Mouse (Mus musculus) kidney, embryonic 14.5 days (tissue): ENCODE results near the gene Arpc3. TPM values are rescaled to one million over a fixed set of nuclear protein-coding genes. Genes with fewer than 3 reads are reported as not detected.
"Not testable (repeated sequence)": the region's sequence is repeated elsewhere in the genome, so short reads cannot be mapped to it uniquely, and the experiment has no call there.

Source experiments
- ATAC-seq: fragments of 200-750 bp; cut with Nextera tagmentation; 2 replicates; pipeline ENCODE4 v1.8.0; 2017; ENCODE audit warnings: moderate number of reproducible peaks, mild to moderate bottlenecking, moderate TSS enrichment, moderate library complexity; ENCODE audit not compliant: low FRiP score, low TSS enrichment
- H3K27ac ChIP-seq: fragments of 300-500 bp; sonication (generic); 2 replicates; pipeline ENCODE4 v1.5.1; 2014; ENCODE audit warnings: low read depth, mild to moderate bottlenecking, low read length, moderate library complexity, mixed read lengths
- H3K27me3 ChIP-seq: fragments of 300-500 bp; sonication (generic); 2 replicates; pipeline ENCODE4 v1.6.1; 2014; ENCODE audit warnings: mild to moderate bottlenecking, low read length; ENCODE audit not compliant: control insufficient read depth, insufficient read depth
- H3K36me3 ChIP-seq: fragments of 300-500 bp; sonication (generic); 2 replicates; pipeline ENCODE4 v1.6.1; 2014; ENCODE audit warnings: low read length, mixed read lengths; ENCODE audit not compliant: control insufficient read depth, insufficient read depth
- H3K4me1 ChIP-seq: fragments of 300-500 bp; sonication (generic); 2 replicates; pipeline ENCODE4 v1.6.1; 2014; ENCODE audit warnings: low read length, mixed read lengths; ENCODE audit not compliant: control insufficient read depth, insufficient read depth
- H3K4me2 ChIP-seq: fragments of 300-500 bp; sonication (generic); replicated peaks from 2 replicates; pipeline ENCODE4 v1.6.1; 2014; ENCODE audit warnings: low read depth, mild to moderate bottlenecking, low read length
- H3K4me3 ChIP-seq: fragments of 300-500 bp; sonication (generic); 2 replicates; pipeline ENCODE4 v1.5.1; 2014; ENCODE audit warnings: mild to moderate bottlenecking, low read length
- H3K9ac ChIP-seq: fragments of 300-500 bp; sonication (generic); 2 replicates; pipeline ENCODE4 v1.6.1; 2014; ENCODE audit warnings: low read depth, mild to moderate bottlenecking, low read length, moderate library complexity
- H3K9me3 ChIP-seq: fragments of 300-500 bp; sonication (generic); 2 replicates; pipeline ENCODE4 v1.6.1; 2016; ENCODE audit warnings: low read length; ENCODE audit not compliant: control insufficient read depth
- WGBS: fragments of 180-500 bp; shearing (Covaris S2); extraction: QIAGEN DNeasy Blood & Tissue Kit; methylation state at CpG from one replicate; pipeline ENCODE4 v1.1.7; 2014; 5-methylcytosine and 5-hydroxymethylcytosine counted together
- polyA plus RNA-seq: library from polyadenylated mRNA; unstranded; fragments of >200 nt; fragmentation: Nextera tagmentation; extraction: Ambion mirVana; gene quantifications from 2 replicates; pipeline ENCODE4 v1.2.1, GENCODE M21; 2014

The Arpc3 gene
- polyA plus RNA-seq, 1 experiment from 2014 or later: 32.5 TPM

DNA sequence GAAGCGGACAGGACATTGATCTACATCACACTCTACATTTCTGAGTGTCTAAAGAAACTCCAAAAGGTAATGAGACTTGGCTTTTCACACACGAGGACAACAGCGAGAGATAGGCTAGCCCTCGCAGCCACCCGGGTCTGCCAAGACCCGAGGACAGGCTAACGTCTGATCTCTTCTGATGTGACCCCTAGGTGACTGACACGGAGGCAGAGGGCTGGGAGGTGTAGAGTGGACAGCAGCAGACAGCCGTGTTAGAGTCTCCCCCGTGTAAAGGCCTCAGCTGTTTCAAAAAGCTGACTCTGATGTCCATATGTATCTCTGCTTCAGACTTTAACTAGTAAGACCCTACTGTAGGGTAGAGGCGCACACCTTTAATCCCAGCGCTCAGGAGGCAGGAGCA is 11.7 kb downstream of the Arpc3 start:
- WGBS: 95% methylated on average over 12 of the region's 12 CpGs
- no peak for ATAC-seq
- no peaks in the 10 kb centered on the region for H3K4me1 ChIP-seq
- peaks cover 68% of the 10 kb centered on the region for H3K36me3 ChIP-seq
- no peak overlapping the region for H3K4me2 ChIP-seq
- no peaks in the 10 kb centered on the region for H3K27me3 ChIP-seq
- H3K9ac ChIP-seq: no peak overlapping the region
- 0 out of 2 replicates have a peak, but pooled peaks cover 3% of the 10 kb centered on the region for H3K9me3 ChIP-seq
- no peak overlapping the region for H3K4me3 ChIP-seq
- no peak overlapping the region for H3K27ac ChIP-seq

DNA sequence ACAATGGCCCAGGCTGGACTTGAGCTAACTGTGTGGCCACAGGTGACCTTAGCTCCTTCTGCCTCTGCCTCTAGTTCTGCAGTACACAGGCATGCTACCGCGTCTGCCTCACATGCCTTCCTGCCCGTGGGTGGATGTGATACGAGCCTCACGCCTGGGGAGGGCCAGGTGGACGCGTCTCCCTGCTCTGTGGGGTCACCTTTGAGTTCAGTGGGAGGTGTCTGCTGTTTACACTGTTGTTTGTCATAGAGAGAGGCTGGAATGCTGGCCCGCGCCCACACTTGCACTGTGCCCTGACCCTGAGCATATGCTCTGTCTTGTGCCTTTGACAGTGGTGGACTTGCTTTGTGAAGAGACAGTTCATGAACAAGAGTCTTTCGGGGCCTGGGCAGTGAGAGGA is 13.9 kb downstream of the Arpc3 start:
- Histone ChIP-seq H3K9ac (no peak overlapping the region), H3K4me2 (no peak overlapping the region), H3K4me3 (no peak overlapping the region), H3K9me3 (0 out of 2 replicates have a peak, but pooled peaks cover 3% of the 10 kb centered on the region), H3K27me3 (no peaks in the 10 kb centered on the region), H3K27ac (no peak overlapping the region), H3K4me1 (no peaks in the 10 kb centered on the region), H3K36me3 (peaks cover 60% of the 10 kb centered on the region)
- 86% methylated on average over 10 of the region's 10 CpGs for WGBS
- no peak for ATAC-seq

DNA sequence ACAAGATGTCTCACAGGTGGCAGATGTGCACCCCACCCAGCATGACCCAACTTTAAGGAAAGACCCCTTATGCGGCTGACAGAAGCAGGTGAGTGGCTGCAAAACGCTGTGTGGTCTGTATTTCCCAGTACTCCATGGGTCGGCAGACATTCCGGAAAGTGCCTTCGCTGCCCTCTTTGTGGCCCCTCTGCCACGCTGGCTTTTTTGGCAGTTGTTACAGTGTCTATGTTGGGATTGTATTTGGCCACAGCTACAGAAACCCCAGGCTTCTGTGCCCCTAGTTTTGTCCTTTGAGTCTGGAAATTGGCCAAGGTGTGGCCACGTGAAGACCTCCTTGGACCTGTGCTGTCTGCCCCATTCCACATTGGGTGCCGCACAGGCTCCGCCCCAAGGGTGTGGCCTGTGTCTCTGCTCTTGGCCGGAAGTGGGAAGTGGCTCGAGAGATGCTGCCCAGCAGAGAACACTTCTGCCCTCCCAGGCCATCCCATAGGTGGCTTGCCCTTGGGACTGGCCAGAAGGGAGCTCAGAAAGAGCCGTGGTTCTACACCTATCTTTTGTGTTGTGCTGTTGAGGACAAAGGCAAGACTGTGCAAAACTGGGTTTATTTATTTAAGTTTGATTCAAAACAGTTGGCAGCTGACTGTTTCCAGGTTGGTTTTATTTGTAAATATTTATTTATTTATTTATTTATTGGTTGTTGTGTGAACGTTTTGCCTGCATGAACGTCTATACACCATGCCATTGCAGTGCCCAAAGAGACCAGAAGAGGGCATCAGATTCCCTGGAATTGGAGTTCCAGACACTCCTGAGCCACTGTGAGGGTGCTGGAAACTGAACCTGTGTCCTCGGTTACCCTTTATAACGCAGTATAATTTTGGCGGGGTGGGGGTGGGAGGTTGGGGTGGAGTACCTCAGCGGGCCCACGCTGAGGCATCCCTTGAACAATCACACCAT is 18.3 kb downstream of the Arpc3 start:
- Histone ChIP-seq H3K4me1 (no peaks in the 10 kb centered on the region), H3K27ac (no peak overlapping the region), H3K9ac (no peak overlapping the region), H3K4me3 (no peak overlapping the region), H3K4me2 (no peak overlapping the region), H3K36me3 (peaks cover 25% of the 10 kb centered on the region), H3K27me3 (no peaks in the 10 kb centered on the region), H3K9me3 (0 out of 2 replicates have a peak, but pooled peaks cover 3% of the 10 kb centered on the region)
- no peak for ATAC-seq
- WGBS: 88% methylated on average over 19 of the region's 19 CpGs

DNA sequence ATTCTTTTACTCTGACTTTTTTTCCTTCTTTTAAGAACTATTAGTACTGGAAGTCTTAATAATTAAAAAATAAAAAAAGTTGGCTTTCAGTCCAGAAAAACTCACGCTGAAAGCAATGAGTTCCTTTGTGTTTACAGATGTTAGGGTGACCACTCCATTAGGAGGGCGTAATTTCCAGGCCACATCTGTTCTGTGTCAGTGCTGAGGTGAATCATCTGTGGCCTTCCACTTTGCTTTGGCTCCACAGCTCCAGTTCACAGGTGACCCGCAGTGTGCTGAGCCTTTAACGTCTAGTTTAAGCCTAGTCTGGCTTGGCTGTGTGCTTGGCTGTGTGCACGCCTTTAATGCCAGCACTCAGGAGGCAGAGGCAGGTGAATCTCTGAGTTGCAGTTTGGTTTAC is 20.2 kb downstream of the Arpc3 start:
- Histone ChIP-seq H3K4me3 (no peak overlapping the region), H3K4me2 (no peak overlapping the region), H3K36me3 (peaks cover 7% of the 10 kb centered on the region; the same call in 1 of the 2 replicates), H3K9ac (no peak overlapping the region), H3K27me3 (no peaks in the 10 kb centered on the region), H3K27ac (no peak overlapping the region), H3K9me3 (no peaks in the 10 kb centered on the region), H3K4me1 (no peaks in the 10 kb centered on the region)
- 71% methylated on average over 5 of the region's 5 CpGs for WGBS
- no peak for ATAC-seq

DNA sequence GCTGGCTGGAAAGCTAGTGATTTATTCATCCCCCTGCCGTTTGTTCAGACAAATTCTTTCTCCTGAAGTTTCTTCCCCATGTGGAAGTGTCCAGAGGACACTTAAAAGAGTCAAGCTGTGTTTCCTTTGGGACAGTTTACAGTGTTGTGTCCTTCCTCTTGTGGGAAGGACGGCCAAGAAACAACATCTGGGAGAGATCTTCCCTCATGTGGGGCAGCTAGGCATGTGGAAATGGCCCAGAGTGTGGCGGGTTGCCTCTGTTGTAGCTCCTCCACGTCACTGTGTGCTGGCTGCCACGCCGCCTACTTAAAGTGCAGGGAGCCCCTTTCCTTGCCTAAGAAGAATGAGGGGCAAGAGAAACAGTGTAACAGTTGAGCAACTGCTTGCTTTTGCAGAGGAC is 21.1 kb downstream of the Arpc3 start:
- Histone ChIP-seq H3K27ac (no peak overlapping the region), H3K36me3 (no peaks in the 10 kb centered on the region), H3K9me3 (no peaks in the 10 kb centered on the region), H3K27me3 (no peaks in the 10 kb centered on the region), H3K4me3 (no peak overlapping the region), H3K9ac (no peak overlapping the region), H3K4me2 (no peak overlapping the region), H3K4me1 (no peaks in the 10 kb centered on the region)
- ATAC-seq: no peak
- 33% methylated on average over 6 of the region's 6 CpGs for WGBS

DNA sequence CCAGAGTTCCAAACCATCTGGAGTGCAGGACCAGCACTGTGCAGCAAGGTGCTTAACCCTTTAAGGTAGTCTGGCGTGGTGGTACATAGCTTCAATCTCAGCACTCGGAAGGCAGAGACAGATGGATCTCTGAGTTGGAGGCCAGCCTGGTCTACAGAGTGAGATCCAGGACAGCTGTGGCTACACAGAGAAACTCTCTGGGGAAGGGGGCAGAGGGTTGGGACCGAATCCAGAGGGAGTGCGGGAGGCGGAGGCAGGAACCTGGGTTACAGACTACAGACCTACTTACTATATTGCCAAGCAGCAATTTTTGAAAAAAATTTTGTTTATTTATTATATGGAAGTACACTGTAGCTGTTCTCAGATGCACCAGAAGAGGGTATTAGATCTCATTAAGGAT is 22.7 kb downstream of the Arpc3 start:
- Histone ChIP-seq H3K27me3 (no peaks in the 10 kb centered on the region), H3K9me3 (no peaks in the 10 kb centered on the region), H3K9ac (no peak overlapping the region), H3K4me1 (no peaks in the 10 kb centered on the region), H3K4me3 (no peak overlapping the region), H3K27ac (no peak overlapping the region), H3K4me2 (no peak overlapping the region), H3K36me3 (no peaks in the 10 kb centered on the region)
- WGBS: 86% methylated on average over 5 of the region's 5 CpGs
- ATAC-seq: no peak

DNA sequence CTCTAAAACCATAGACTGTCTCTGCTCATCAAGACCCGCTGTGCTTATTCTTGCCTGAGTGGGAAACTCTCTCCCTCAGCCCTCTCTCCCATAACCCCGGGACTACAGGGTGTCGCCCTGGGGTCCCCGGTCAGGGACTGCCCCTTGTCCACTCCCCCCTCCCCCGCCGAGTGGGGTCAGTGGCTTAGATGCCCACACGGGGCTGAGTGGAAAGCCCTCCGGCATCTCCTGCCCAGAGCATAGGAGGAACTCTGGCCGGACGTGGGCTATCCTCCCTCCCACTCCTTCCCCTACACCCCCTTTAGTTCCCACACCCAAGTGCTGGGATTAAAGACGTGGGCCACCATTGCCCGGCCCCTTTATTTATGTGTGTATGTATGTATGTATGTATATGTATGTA is 23.8 kb downstream of the Arpc3 start:
- Histone ChIP-seq H3K27ac (no peak overlapping the region), H3K4me2 (no peak overlapping the region), H3K27me3 (no peaks in the 10 kb centered on the region), H3K36me3 (no peaks in the 10 kb centered on the region), H3K9me3 (no peaks in the 10 kb centered on the region), H3K4me3 (no peak overlapping the region), H3K9ac (no peak overlapping the region), H3K4me1 (no peaks in the 10 kb centered on the region)
- ATAC-seq: no peak
- 83% methylated on average over 12 of the region's 12 CpGs for WGBS

DNA sequence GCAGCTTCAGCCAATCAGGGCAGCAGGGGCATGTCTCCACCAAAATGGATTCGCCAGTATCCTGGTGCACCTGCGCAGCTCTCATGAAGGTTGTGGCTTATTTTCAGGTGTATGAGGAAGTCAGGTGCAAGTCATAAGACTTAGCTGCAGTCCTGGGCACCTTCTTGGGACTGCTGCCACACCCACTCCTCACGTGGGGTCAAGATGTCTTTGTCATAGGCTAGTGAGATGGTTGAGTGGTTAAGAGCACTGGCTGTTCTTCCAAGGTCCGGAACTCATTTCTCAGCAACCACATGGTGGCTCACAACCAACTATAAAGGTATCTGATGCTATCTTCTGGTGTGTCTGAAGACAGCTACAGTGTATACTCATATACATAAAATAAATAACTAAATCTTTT is 29.0 kb downstream of the Arpc3 start:
- H3K4me1 ChIP-seq: peaks cover 16% of the 10 kb centered on the region
- not testable (repeated sequence) for ATAC-seq
- 59% methylated on average over 4 of the region's 4 CpGs for WGBS

DNA sequence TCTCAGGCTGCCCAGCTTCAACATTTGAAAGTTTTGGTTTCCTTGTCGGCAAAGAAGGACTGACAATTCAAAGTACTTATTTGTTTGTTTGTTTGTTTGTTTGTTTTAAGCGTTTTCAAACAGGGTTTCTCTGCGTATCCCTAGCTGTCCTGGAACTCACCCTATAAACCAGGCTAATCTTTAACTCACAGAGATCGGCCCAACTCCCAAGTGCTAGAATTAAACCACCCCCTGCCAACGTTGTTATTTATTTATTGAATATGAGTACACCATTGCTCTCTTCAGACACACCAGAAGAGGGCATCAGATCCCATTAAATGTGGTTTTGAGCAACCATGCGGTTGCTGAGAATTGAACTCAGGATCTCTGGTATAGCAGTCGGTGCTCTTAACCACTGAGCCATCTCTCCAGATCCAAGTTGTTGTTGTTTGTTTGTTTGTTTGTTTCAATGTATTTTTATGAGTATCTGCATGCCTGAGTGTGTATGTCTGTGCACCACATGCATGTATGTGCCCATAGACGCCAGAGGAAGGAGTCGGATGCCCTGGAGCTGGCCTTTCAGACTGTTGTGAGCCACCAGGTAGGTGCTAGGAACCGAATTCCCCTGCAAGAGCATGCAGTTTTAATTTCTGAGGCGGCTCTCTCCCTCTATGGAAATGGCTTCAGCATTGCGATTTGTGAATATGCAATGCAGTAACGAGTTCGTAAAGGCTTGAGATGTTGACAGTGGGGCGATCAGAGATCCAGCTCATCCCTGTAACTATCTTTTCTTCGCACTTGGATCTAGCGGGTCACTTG is 29.8 kb downstream of the Arpc3 start, which contains the start of gene Anapc7:
Gene Anapc7 (plus strand): TSS at position 423 of the 798 bp plus-strand sequence.
- WGBS: 22% methylated on average over 17 of the region's 17 CpGs
- peak within 1 kb of the TSS; percentile 85 for H3K9ac ChIP-seq
- peak; percentile 61 for ATAC-seq
- H3K4me3 ChIP-seq: peak within 1 kb of the TSS; percentile 79
- H3K36me3 ChIP-seq: no peaks in the 10 kb centered on the region
- peak within 1 kb of the TSS; percentile 81 for H3K27ac ChIP-seq
- H3K9me3 ChIP-seq: no peaks in the 10 kb centered on the region
- peaks cover 16% of the 10 kb centered on the region for H3K4me1 ChIP-seq
- H3K27me3 ChIP-seq: no peaks in the 10 kb centered on the region
- H3K4me2 ChIP-seq: peak within 1 kb of the TSS; percentile 89

More for the DNA sequence above, 29.0 kb downstream of the Arpc3 start:
- H3K9ac ChIP-seq, H3K4me3 ChIP-seq, H3K27me3 ChIP-seq, H3K27ac ChIP-seq, H3K4me2 ChIP-seq, H3K9me3 ChIP-seq, H3K36me3 ChIP-seq: not testable (repeated sequence)
